9 mouse cellular contexts compared by ENCODE assay signal in genomic region chr12:81915176-81915950, GRCm38 (mm10). TPM values are rescaled to one million over a fixed set of nuclear protein-coding genes. Genes with fewer than 3 reads are reported as not detected.
A peak's percentile ranks its signal among the peaks of the same experiment; 100 is the strongest.
DNase-seq lines count a peak whose midpoint lies in the region; ATAC-seq and TF ChIP-seq lines count a peak whose summit lies in the region.
"Had no signal": no experiment of that assay in that cellular context is flagged by ENCODE, and none has a peak within 500 bp of the region (broad histone marks: within the 10 kb centered on the region; RNA-seq: fewer than 3 reads in every experiment).

No protein-coding gene starts in this region.

- WGBS in lung, embryonic 15.5 days, result 51% methylated on average over 2 of the region's 2 CpGs

- TF ChIP-seq POLR2A in CH12.LX (IDR thresholded peaks at IDR 0.05; ENCODE audit: low read depth, low read length), result no peak

- DNase-seq in CH12.LX (ENCODE audit: extremely low read depth), result peak; percentile 72
- DNase-seq in adrenal gland, adult 18-20 months (ENCODE audit: low spot score in 2 of 2), result peak; percentile 69 to 73
- DNase-seq in embryo, embryonic 11 days, result peak; percentile 78
- peak; percentile 84 for DNase-seq in kidney, postnatal 14 days
- DNase-seq in right cerebral cortex, adult 18-20 months, result peak; percentile 74
- peak; percentile 66 for DNase-seq in urinary bladder, postnatal 25 days (ENCODE audit: low spot score)

- in situ Hi-C loops in CH12.LX (cut with MboI; ENCODE audit: low pct_ligation_motif_present, low pct_unique_long_range_greater_than_20kb, low sequenced_read_pairs), result loop anchor here (5.0 to 10.0 kb wide), 2 partner anchors 118 to 301 kb away; no protein-coding TSS in a partner anchor

- dilution Hi-C loops in CH12.LX (cut with MboI; ENCODE audit: extremely low pct_ligation_motif_present, extremely low pct_unique_long_range_greater_than_20kb, low sequenced_read_pairs), result no loop called here

- H3K9ac ChIP-seq in CH12.LX (ENCODE audit: insufficient read depth, low read depth), result no peak overlapping the region
- H3K9ac ChIP-seq in lung, embryonic 15.5 days, result no peak overlapping the region
- H3K9ac ChIP-seq: limb, embryonic 12.5 days had no signal

- no peak for TF ChIP-seq EP300 in CH12.LX (IDR thresholded peaks at IDR 0.05; ENCODE audit: low read length)

- no peak overlapping the region for H3K4me3 ChIP-seq in CH12.LX (replicated peaks in 1 of 3; ENCODE audit: low read depth in 2 of 3, low read length in 2 of 3, poor library complexity in 1 of 3)
- H3K4me3 ChIP-seq in lung, embryonic 15.5 days, result no peak overlapping the region
- H3K4me3 ChIP-seq: limb, embryonic 12.5 days had no signal

- TF ChIP-seq CTCF in CH12.LX (conservative IDR thresholded peaks at IDR 0.05 in 1 of 2, IDR thresholded peaks at IDR 0.05 in 1 of 2; ENCODE audit: low read depth in 2 of 2, low read length in 2 of 2), result peak; percentile 64 to 98

- peaks cover 6% of the 10 kb centered on the region for H3K79me2 ChIP-seq in CH12.LX (replicated peaks; ENCODE audit: control insufficient read depth, extremely low read depth, insufficient read depth, poor library complexity, severe bottlenecking)

- TF ChIP-seq RAD21 in CH12.LX (IDR thresholded peaks at IDR 0.05; ENCODE audit: low read depth, low read length), result no peak; the same call in none of the 2 replicates

- no peaks in the 10 kb centered on the region for H3K27me3 ChIP-seq in CH12.LX (replicated peaks)
- H3K27me3 ChIP-seq in lung, embryonic 15.5 days, result no peaks in the 10 kb centered on the region
- H3K27me3 ChIP-seq: limb, embryonic 12.5 days had no signal

- peaks cover 13 to 66% of the 10 kb centered on the region in 2 experiments for H3K4me1 ChIP-seq in CH12.LX (ENCODE audit: control insufficient read depth in 1 of 2, insufficient read depth in 2 of 2)
- peaks cover 12% of the 10 kb centered on the region for H3K4me1 ChIP-seq in lung, embryonic 15.5 days
- H3K4me1 ChIP-seq: limb, embryonic 12.5 days had no signal

- ATAC-seq in granulocyte monocyte progenitor cell, adult 5-6 weeks (replicated peaks; ENCODE audit: poor library complexity, severe bottlenecking), result peak; percentile 92
- 0 out of 2 replicates have a peak, but pooled peaks have one; percentile 57 for ATAC-seq in lung, embryonic 15.5 days (ENCODE audit: borderline replicate concordance, extremely low read depth, low FRiP score, low TSS enrichment)

- H3K27ac ChIP-seq in CH12.LX (ENCODE audit: insufficient read depth, low read depth), result no peak overlapping the region
- no peak overlapping the region for H3K27ac ChIP-seq in lung, embryonic 15.5 days
- H3K27ac ChIP-seq: limb, embryonic 12.5 days had no signal

- H3K9me3 ChIP-seq in CH12.LX (replicated peaks; ENCODE audit: low read length), result no peaks in the 10 kb centered on the region
- no peaks in the 10 kb centered on the region for H3K9me3 ChIP-seq in lung, embryonic 15.5 days
- H3K9me3 ChIP-seq: limb, embryonic 12.5 days had no signal

- H3K4me2 ChIP-seq in CH12.LX (ENCODE audit: insufficient read depth, low read depth, poor library complexity, severe bottlenecking), result no peak overlapping the region
- H3K4me2 ChIP-seq in lung, embryonic 15.5 days, result no peak overlapping the region
- H3K4me2 ChIP-seq: limb, embryonic 12.5 days had no signal

- H3K36me3 ChIP-seq in CH12.LX (replicated peaks in 1 of 2; ENCODE audit: control insufficient read depth in 1 of 2, insufficient read depth in 1 of 2, low read length in 1 of 2), result peaks cover 51 to 81% of the 10 kb centered on the region in 2 experiments
- H3K36me3 ChIP-seq in lung, embryonic 15.5 days, result peaks cover 11% of the 10 kb centered on the region

TF ChIP-seq in CH12.LX, 34 proteins besides CTCF, POLR2A, EP300 and RAD21:
- no peak for TF ChIP-seq JUND (conservative IDR thresholded peaks at IDR 0.05; ENCODE audit: low read depth, low read length)
- TF ChIP-seq MYC (IDR thresholded peaks at IDR 0.05; ENCODE audit: low read depth, low read length), result 0 out of 2 replicates have a peak, but pooled peaks have one; percentile 52
- TF ChIP-seq IRF4 (IDR thresholded peaks at IDR 0.05; ENCODE audit: low read depth, low read length), result peak; percentile 59
- peak; percentile 100 for TF ChIP-seq SMC3 (IDR thresholded peaks at IDR 0.05; ENCODE audit: low read depth, low read length)
- TF ChIP-seq ELF1 (IDR thresholded peaks at IDR 0.05; ENCODE audit: low read depth, low read length), result no peak
- no peak for TF ChIP-seq CHD2 (IDR thresholded peaks at IDR 0.05; ENCODE audit: low read length)
- TF ChIP-seq BHLHE40 (IDR thresholded peaks at IDR 0.05; ENCODE audit: low read depth, low read length), result no peak
- peak; percentile 93 for TF ChIP-seq ZC3H11A (IDR thresholded peaks at IDR 0.05; ENCODE audit: low read depth, low read length)
- peak; percentile 45; the same call in 1 of the 2 replicates for TF ChIP-seq ZKSCAN1 (IDR thresholded peaks at IDR 0.05; ENCODE audit: borderline replicate concordance, low read depth, low read length)
- TF ChIP-seq SIN3A (IDR thresholded peaks at IDR 0.05; ENCODE audit: low read length), result peak; percentile 66; the same call in 1 of the 2 replicates
- TF ChIP-seq NRF1 (IDR thresholded peaks at IDR 0.05; ENCODE audit: low read depth, low read length), result 0 out of 2 replicates have a peak, but pooled peaks have one; percentile 20
- TF ChIP-seq POLR2AphosphoS2 (IDR thresholded peaks at IDR 0.05; ENCODE audit: low read depth, low read length), result no peak
- no peak for TF ChIP-seq MAX (IDR thresholded peaks at IDR 0.05; ENCODE audit: low read length)

RNA-seq across cellular contexts. Expression of gene Pcnx, which starts 55.5 kb away (rescaled TPM):
- total RNA-seq in CH12.LX (2012; rRNA removed) (45.3 and 68.2 TPM in 2 replicates), CH12.LX (2014; rRNA removed) (16.2 and 16.4 TPM in 2 replicates)
- 78.7 and 89.1 TPM in 2 replicates for polyA plus RNA-seq in CH12.LX (2012; ENCODE audit: insufficient read length, low read depth)
- 10 to 100 TPM; 56.9 to 59.2 TPM for total RNA-seq in adrenal gland, adult 18-20 months (2021)
- total RNA-seq in granulocyte monocyte progenitor cell, adult 5-6 weeks (2014; fragmentation: Nextera tagmentation), result 14.8 and 24.4 TPM in 2 replicates
- 13.9 TPM in 2 replicates for total RNA-seq in granulocyte monocyte progenitor cell, adult 5-6 weeks (2017)
- polyA plus RNA-seq in lung, embryonic 15.5 days (2015; fragmentation: Nextera tagmentation; extraction: Ambion mirVana), result 11.8 and 12.0 TPM in 2 replicates
